Mouse (Mus musculus): ENCODE data around the gene Pafah2. TPM values are rescaled to one million over a fixed set of nuclear protein-coding genes. Genes with fewer than 3 reads are reported as not detected.
A peak's percentile ranks its signal among the peaks of the same experiment; 100 is the strongest.

Pafah2 gene
- polyA plus RNA-seq (2011; ENCODE audit: insufficient read depth, insufficient read length, low read depth, missing spikeins), result 16.4 and 16.5 TPM in 2 replicates

- H3K9ac ChIP-seq (ENCODE audit: low read depth, poor library complexity, severe bottlenecking), result 0 out of 2 replicates have a peak within 1 kb of the TSS, but pooled peaks have one; percentile 4
- TF ChIP-seq EP300 (IDR thresholded peaks at IDR 0.05; ENCODE audit: insufficient read depth, low read depth, low read length), result peak; percentile 83; the same call in 1 of the 2 replicates
- TF ChIP-seq POLR2A (IDR thresholded peaks at IDR 0.05; ENCODE audit: insufficient read depth, low read length), result no peak
- peak; percentile 96 for TF ChIP-seq CTCF (IDR thresholded peaks at IDR 0.05; ENCODE audit: low read depth, low read length)
- no peaks in the 10 kb centered on the region for H3K27me3 ChIP-seq (ENCODE audit: control insufficient read depth, insufficient read depth, low read length, poor library complexity, severe bottlenecking)
- no peaks in the 10 kb centered on the region for H3K9me3 ChIP-seq (replicated peaks; ENCODE audit: control insufficient read depth, insufficient read depth, low read length, poor library complexity, severe bottlenecking)
- H3K27ac ChIP-seq (ENCODE audit: insufficient read depth, low read length), result no peak within 1 kb of the TSS
- H3K36me3 ChIP-seq (ENCODE audit: control insufficient read depth, insufficient read depth, low read length, poor library complexity, severe bottlenecking), result no peaks in the 10 kb centered on the region
- peaks cover 6% of the 10 kb centered on the region for H3K4me1 ChIP-seq (ENCODE audit: control insufficient read depth, insufficient read depth, low read length)
- H3K4me3 ChIP-seq (ENCODE audit: low read depth, low read length), result peak within 1 kb of the TSS; percentile 80
Observed at GRCm38 (mm10) chr4:134395977-134396825, at the start of gene Pafah2. Gene Pafah2, plus strand, starts transcription at chr4:134396320.

GRCm38 (mm10) chr4:134348078-134348477 lies 48.0 kb upstream of the Pafah2 start:
- TF ChIP-seq CTCF (IDR thresholded peaks at IDR 0.05; ENCODE audit: low read depth, low read length), result no peak
- no peak for TF ChIP-seq POLR2A (IDR thresholded peaks at IDR 0.05; ENCODE audit: insufficient read depth, low read length)
- Histone ChIP-seq H3K27me3 (ENCODE audit: control insufficient read depth, insufficient read depth, low read length, poor library complexity, severe bottlenecking) (no peaks in the 10 kb centered on the region), H3K27ac (ENCODE audit: insufficient read depth, low read length) (no peak overlapping the region), H3K4me3 (ENCODE audit: low read depth, low read length) (no peak overlapping the region), H3K4me1 (ENCODE audit: control insufficient read depth, insufficient read depth, low read length) (peaks cover 14% of the 10 kb centered on the region), H3K9me3 (replicated peaks; ENCODE audit: control insufficient read depth, insufficient read depth, low read length, poor library complexity, severe bottlenecking) (no peaks in the 10 kb centered on the region), H3K9ac (ENCODE audit: low read depth, poor library complexity, severe bottlenecking) (no peak overlapping the region), H3K36me3 (ENCODE audit: control insufficient read depth, insufficient read depth, low read length, poor library complexity, severe bottlenecking) (no peaks in the 10 kb centered on the region)

GRCm38 (mm10) chr4:134348545-134348944 lies 47.6 kb upstream of the Pafah2 start:
- H3K27ac ChIP-seq (ENCODE audit: insufficient read depth, low read length), result no peak overlapping the region
- H3K27me3 ChIP-seq (ENCODE audit: control insufficient read depth, insufficient read depth, low read length, poor library complexity, severe bottlenecking), result no peaks in the 10 kb centered on the region
- no peak overlapping the region for H3K4me3 ChIP-seq (ENCODE audit: low read depth, low read length)
- H3K4me1 ChIP-seq (ENCODE audit: control insufficient read depth, insufficient read depth, low read length), result peaks cover 14% of the 10 kb centered on the region
- H3K9ac ChIP-seq (ENCODE audit: low read depth, poor library complexity, severe bottlenecking), result no peak overlapping the region
- TF ChIP-seq CTCF (IDR thresholded peaks at IDR 0.05; ENCODE audit: low read depth, low read length) (no peak), EP300 (IDR thresholded peaks at IDR 0.05; ENCODE audit: insufficient read depth, low read depth, low read length) (no peak), POLR2A (IDR thresholded peaks at IDR 0.05; ENCODE audit: insufficient read depth, low read length) (no peak)
- no peaks in the 10 kb centered on the region for H3K36me3 ChIP-seq (ENCODE audit: control insufficient read depth, insufficient read depth, low read length, poor library complexity, severe bottlenecking)
- H3K9me3 ChIP-seq (replicated peaks; ENCODE audit: control insufficient read depth, insufficient read depth, low read length, poor library complexity, severe bottlenecking), result no peaks in the 10 kb centered on the region

- no peaks in the 10 kb centered on the region for H3K9me3 ChIP-seq (replicated peaks; ENCODE audit: control insufficient read depth, insufficient read depth, low read length, poor library complexity, severe bottlenecking)
- no peak overlapping the region for H3K4me3 ChIP-seq (ENCODE audit: low read depth, low read length)
- H3K27me3 ChIP-seq (ENCODE audit: control insufficient read depth, insufficient read depth, low read length, poor library complexity, severe bottlenecking), result no peaks in the 10 kb centered on the region
- H3K9ac ChIP-seq (ENCODE audit: low read depth, poor library complexity, severe bottlenecking), result no peak overlapping the region
- H3K27ac ChIP-seq (ENCODE audit: insufficient read depth, low read length), result no peak overlapping the region
- TF ChIP-seq EP300 (IDR thresholded peaks at IDR 0.05; ENCODE audit: insufficient read depth, low read depth, low read length) (no peak), POLR2A (IDR thresholded peaks at IDR 0.05; ENCODE audit: insufficient read depth, low read length) (no peak), CTCF (IDR thresholded peaks at IDR 0.05; ENCODE audit: low read depth, low read length) (no peak)
- H3K36me3 ChIP-seq (ENCODE audit: control insufficient read depth, insufficient read depth, low read length, poor library complexity, severe bottlenecking), result no peaks in the 10 kb centered on the region
- peaks cover 12% of the 10 kb centered on the region for H3K4me1 ChIP-seq (ENCODE audit: control insufficient read depth, insufficient read depth, low read length)
Observed at GRCm38 (mm10) chr4:134349829-134350228, 46.3 kb upstream of the Pafah2 start.

DNA sequence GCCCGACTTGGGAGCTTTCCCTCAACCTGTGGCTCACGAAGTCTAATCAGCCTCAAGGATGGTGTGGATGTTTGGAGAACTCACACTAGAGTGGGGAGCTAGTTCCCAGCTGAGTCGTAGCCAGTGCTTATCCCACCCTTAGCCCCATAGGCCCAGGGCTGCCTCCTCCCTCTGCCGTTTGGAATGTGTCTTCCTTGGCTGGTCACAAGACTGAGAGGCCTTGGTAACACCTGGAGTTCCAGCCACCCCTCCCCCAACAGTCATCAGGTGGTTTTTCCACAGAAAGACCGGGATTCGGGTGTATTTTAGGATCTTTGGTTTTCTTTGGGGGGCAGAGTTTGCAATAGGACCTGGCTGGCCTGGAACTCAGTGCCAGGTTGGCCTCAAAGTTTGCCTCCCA lies 45.5 kb upstream of the Pafah2 start:
- Histone ChIP-seq H3K36me3 (ENCODE audit: control insufficient read depth, insufficient read depth, low read length, poor library complexity, severe bottlenecking) (no peaks in the 10 kb centered on the region), H3K9ac (ENCODE audit: low read depth, poor library complexity, severe bottlenecking) (no peak overlapping the region), H3K9me3 (replicated peaks; ENCODE audit: control insufficient read depth, insufficient read depth, low read length, poor library complexity, severe bottlenecking) (no peaks in the 10 kb centered on the region), H3K27ac (ENCODE audit: insufficient read depth, low read length) (no peak overlapping the region), H3K4me3 (ENCODE audit: low read depth, low read length) (no peak overlapping the region), H3K27me3 (ENCODE audit: control insufficient read depth, insufficient read depth, low read length, poor library complexity, severe bottlenecking) (no peaks in the 10 kb centered on the region), H3K4me1 (ENCODE audit: control insufficient read depth, insufficient read depth, low read length) (peaks cover 9% of the 10 kb centered on the region)
- TF ChIP-seq EP300 (IDR thresholded peaks at IDR 0.05; ENCODE audit: insufficient read depth, low read depth, low read length) (0 out of 2 replicates have a peak, but pooled peaks have one; percentile 42), POLR2A (IDR thresholded peaks at IDR 0.05; ENCODE audit: insufficient read depth, low read length) (no peak)
